Mouse (Mus musculus): ENCODE data around the gene Cd46. TPM values are rescaled to one million over a fixed set of nuclear protein-coding genes. Genes with fewer than 3 reads are reported as not detected.

Gene Cd46
- 1 to 10 TPM; 3.0 to 3.2 TPM for polyA plus RNA-seq (2017; shearing (Covaris generic))

GRCm38 (mm10) chr1:195092220-195092720 is at the start of gene Cd46:
Gene Cd46 (minus strand): TSS chr1:195092249.
- peak; percentile 96 for ATAC-seq

GRCm38 (mm10) chr1:195132070-195132469 is 40.0 kb upstream of the Cd46 start:
- no peak for ATAC-seq

GRCm38 (mm10) chr1:195131675-195132015 is 39.6 kb upstream of the Cd46 start:
- ATAC-seq = peak; percentile 4

- peak; percentile 89 for ATAC-seq
These were observed 39.1 kb upstream of the Cd46 start, which contains the start of gene Cr1l for GRCm38 (mm10) chr1:195130953-195131674. Gene Cr1l (minus strand): TSS chr1:195131586.

GRCm38 (mm10) chr1:195130479-195130878 is 38.4 kb upstream of the Cd46 start:
- no peak for ATAC-seq

GRCm38 (mm10) chr1:195129867-195130266 is 37.8 kb upstream of the Cd46 start:
- ATAC-seq = no peak

GRCm38 (mm10) chr1:195114414-195114813 is 22.4 kb upstream of the Cd46 start:
- ATAC-seq = no peak

- ATAC-seq = no peak
These were observed 21.6 kb upstream of the Cd46 start for GRCm38 (mm10) chr1:195113621-195114020.

- ATAC-seq = no peak
These were observed 8.6 kb upstream of the Cd46 start for GRCm38 (mm10) chr1:195100693-195101092.

GRCm38 (mm10) chr1:195098004-195098403 is 6.0 kb upstream of the Cd46 start:
- no peak for ATAC-seq

- ATAC-seq = no peak
These were observed 290 bp downstream of the Cd46 start for GRCm38 (mm10) chr1:195091699-195092219.

- no peak for ATAC-seq
These were observed 9.9 kb downstream of the Cd46 start for GRCm38 (mm10) chr1:195082142-195082541.

- ATAC-seq = peak; percentile 79
These were observed 51.6 kb downstream of the Cd46 start for GRCm38 (mm10) chr1:195040437-195040836.

- ATAC-seq = no peak
These were observed 53.7 kb downstream of the Cd46 start for GRCm38 (mm10) chr1:195038386-195038785.

- ATAC-seq = no peak
These were observed 54.1 kb downstream of the Cd46 start for GRCm38 (mm10) chr1:195037985-195038384.

- peak; percentile 51 for ATAC-seq
These were observed 54.6 kb downstream of the Cd46 start for GRCm38 (mm10) chr1:195037483-195037882.

- ATAC-seq = no peak
These were observed 58.1 kb downstream of the Cd46 start for GRCm38 (mm10) chr1:195033941-195034340.

- ATAC-seq = no peak
These were observed 59.3 kb downstream of the Cd46 start for GRCm38 (mm10) chr1:195032738-195033137.

- ATAC-seq = no peak
These were observed 60.3 kb downstream of the Cd46 start for GRCm38 (mm10) chr1:195031786-195032185.

GRCm38 (mm10) chr1:195027507-195027906 is 64.5 kb downstream of the Cd46 start:
- ATAC-seq = no peak

- no peak for ATAC-seq
These were observed 68.2 kb downstream of the Cd46 start for GRCm38 (mm10) chr1:195023848-195024247.

GRCm38 (mm10) chr1:195021831-195022230 is 70.2 kb downstream of the Cd46 start:
- no peak for ATAC-seq

GRCm38 (mm10) chr1:195019062-195019600 is 72.9 kb downstream of the Cd46 start:
- no peak for ATAC-seq

All from activated CD4-positive, CD25-positive, alpha-beta regulatory T cell, adult 4 months (primary cell).